Comparison of ENCODE assay signal across 8 mouse cellular contexts in genomic region chr17:46649811-46650210, GRCm38 (mm10). TPM values are rescaled to one million over a fixed set of nuclear protein-coding genes. Genes with fewer than 3 reads are reported as not detected.
DNase-seq lines count a peak whose midpoint lies in the region; ATAC-seq and TF ChIP-seq lines count a peak whose summit lies in the region.

No protein-coding gene starts in this region.

- no peaks in the 10 kb centered on the region for H3K27me3 ChIP-seq in heart, embryonic 11.5 days (ENCODE audit: control insufficient read depth, insufficient read depth, low read length)
- H3K27me3 ChIP-seq in ES-Bruce4 (ENCODE audit: control insufficient read depth, insufficient read depth, low read length, poor library complexity, severe bottlenecking) = no peaks in the 10 kb centered on the region
- no peaks in the 10 kb centered on the region for H3K27me3 ChIP-seq in heart, embryonic 16.5 days (ENCODE audit: control insufficient read depth, insufficient read depth, low read length)
- H3K27me3 ChIP-seq in liver, postnatal 0 days (ENCODE audit: insufficient read depth, low read length) = no peaks in the 10 kb centered on the region

- H3K9ac ChIP-seq in heart, embryonic 11.5 days (ENCODE audit: low read depth, low read length) = peak overlapping the region; percentile 94
- peak overlapping the region; percentile 69 for H3K9ac ChIP-seq in ES-Bruce4 (ENCODE audit: low read depth, poor library complexity, severe bottlenecking)
- peak overlapping the region; percentile 97 for H3K9ac ChIP-seq in heart, embryonic 16.5 days (ENCODE audit: low read length)
- H3K9ac ChIP-seq in liver, postnatal 0 days (replicated peaks) = peak overlapping the region; percentile 70

- H3K4me2 ChIP-seq in heart, embryonic 11.5 days = peak overlapping the region; percentile 93
- H3K4me2 ChIP-seq in heart, embryonic 16.5 days (ENCODE audit: low read depth, low read length) = peak overlapping the region; percentile 93
- H3K4me2 ChIP-seq in liver, postnatal 0 days (ENCODE audit: low read depth, low read length) = peak overlapping the region; percentile 91

- WGBS in heart, embryonic 11.5 days (ENCODE audit: insufficient replicate concordance) = 36% methylated on average over 15 of the region's 15 CpGs
- 24% methylated on average over 15 of the region's 15 CpGs for WGBS in heart, embryonic 16.5 days
- WGBS in liver, postnatal 0 days (ENCODE audit: insufficient replicate concordance) = 24% methylated on average over 15 of the region's 15 CpGs

- peaks cover 27% of the 10 kb centered on the region for H3K36me3 ChIP-seq in heart, embryonic 11.5 days (ENCODE audit: control insufficient read depth, insufficient read depth, low read length)
- peaks cover 6% of the 10 kb centered on the region; the same call in 1 of the 2 replicates for H3K36me3 ChIP-seq in ES-Bruce4 (ENCODE audit: control insufficient read depth, insufficient read depth, low read length, poor library complexity, severe bottlenecking)
- peaks cover 27% of the 10 kb centered on the region for H3K36me3 ChIP-seq in heart, embryonic 16.5 days (ENCODE audit: control insufficient read depth, insufficient read depth)
- H3K36me3 ChIP-seq in liver, postnatal 0 days (replicated peaks; ENCODE audit: insufficient read depth, low read length) = peaks cover 21% of the 10 kb centered on the region

- ATAC-seq in heart, embryonic 11.5 days (replicated peaks; ENCODE audit: insufficient number of reproducible peaks, low FRiP score, low TSS enrichment) = no peak
- ATAC-seq in heart, embryonic 16.5 days (replicated peaks; ENCODE audit: extremely low read depth, insufficient read depth, low FRiP score) = no peak
- no peak for ATAC-seq in liver, postnatal 0 days
- no peak for ATAC-seq in erythroid progenitor cell, adult 5-6 weeks (replicated peaks; ENCODE audit: low FRiP score, poor library complexity, severe bottlenecking)

- no peak for TF ChIP-seq POLR2A in ES-Bruce4 (IDR thresholded peaks at IDR 0.05; ENCODE audit: insufficient read depth, low read length)

- H3K9me3 ChIP-seq in heart, embryonic 11.5 days (replicated peaks; ENCODE audit: control insufficient read depth, low read length) = no peaks in the 10 kb centered on the region
- H3K9me3 ChIP-seq in ES-Bruce4 (replicated peaks; ENCODE audit: control insufficient read depth, insufficient read depth, low read length, poor library complexity, severe bottlenecking) = no peaks in the 10 kb centered on the region
- H3K9me3 ChIP-seq in heart, embryonic 16.5 days (replicated peaks; ENCODE audit: control insufficient read depth, low read length) = no peaks in the 10 kb centered on the region
- no peaks in the 10 kb centered on the region for H3K9me3 ChIP-seq in liver, postnatal 0 days (ENCODE audit: low read length)

- DNase-seq in heart, adult 18-20 months = no peak
- DNase-seq in liver, postnatal 0 days = no peak
- no peak for DNase-seq in embryo, embryonic 11 days
- DNase-seq in thymus, postnatal 36 days = no peak

- peaks cover 30% of the 10 kb centered on the region for H3K4me1 ChIP-seq in heart, embryonic 11.5 days (ENCODE audit: control insufficient read depth, insufficient read depth, low read length)
- no peaks in the 10 kb centered on the region for H3K4me1 ChIP-seq in ES-Bruce4 (ENCODE audit: control insufficient read depth, insufficient read depth, low read length)
- peaks cover 39% of the 10 kb centered on the region for H3K4me1 ChIP-seq in heart, embryonic 16.5 days (ENCODE audit: control insufficient read depth, insufficient read depth, low read length)
- peaks cover 29% of the 10 kb centered on the region for H3K4me1 ChIP-seq in liver, postnatal 0 days (ENCODE audit: insufficient read depth)

- TF ChIP-seq EP300 in ES-Bruce4 (IDR thresholded peaks at IDR 0.05; ENCODE audit: insufficient read depth, low read depth, low read length) = no peak
- no peak for TF ChIP-seq EP300 in liver, postnatal 0 days (IDR thresholded peaks at IDR 0.05; ENCODE audit: low read depth)

- TF ChIP-seq CTCF in ES-Bruce4 (IDR thresholded peaks at IDR 0.05; ENCODE audit: low read depth, low read length) = no peak
- no peak for TF ChIP-seq CTCF in liver, postnatal 0 days (IDR thresholded peaks at IDR 0.05; ENCODE audit: low read depth)

- peak overlapping the region; percentile 79 for H3K4me3 ChIP-seq in heart, embryonic 11.5 days (ENCODE audit: low read depth, low read length)
- H3K4me3 ChIP-seq in ES-Bruce4 (ENCODE audit: low read depth, low read length) = peak overlapping the region; percentile 60
- H3K4me3 ChIP-seq in heart, embryonic 16.5 days (ENCODE audit: low read length) = peak overlapping the region; percentile 80
- H3K4me3 ChIP-seq in liver, postnatal 0 days (ENCODE audit: low read depth, low read length) = peak overlapping the region; percentile 62

- peak overlapping the region; percentile 97 for H3K27ac ChIP-seq in heart, embryonic 11.5 days (ENCODE audit: low read depth, low read length)
- peak overlapping the region; percentile 37 for H3K27ac ChIP-seq in ES-Bruce4 (ENCODE audit: insufficient read depth, low read length)
- H3K27ac ChIP-seq in heart, embryonic 16.5 days (ENCODE audit: low read length) = peak overlapping the region; percentile 99
- peak overlapping the region; percentile 84 for H3K27ac ChIP-seq in liver, postnatal 0 days (ENCODE audit: low read depth)

RNA-seq across cellular contexts. Expression of gene Cul7, which starts 0.3 kb away (rescaled TPM):
- polyA plus RNA-seq in heart, embryonic 11.5 days (2014; fragmentation: Nextera tagmentation; extraction: Ambion mirVana) = 33.6 and 36.2 TPM in 2 replicates
- 10 to 100 TPM; 16.9 to 18.8 TPM for total RNA-seq in heart, adult 18-20 months (2021)
- polyA plus RNA-seq in ES-Bruce4 (2011; ENCODE audit: insufficient read depth, insufficient read length, low read depth, missing spikeins) = 67.1 and 74.8 TPM in 2 replicates
- 39.8 and 46.0 TPM in 2 replicates for polyA plus RNA-seq in heart, embryonic 16.5 days (2015; fragmentation: Nextera tagmentation; extraction: Ambion mirVana)
- polyA plus RNA-seq in liver, postnatal 0 days (2015; fragmentation: Nextera tagmentation; extraction: Ambion mirVana) = 5.2 and 6.2 TPM in 2 replicates
- total RNA-seq in erythroid progenitor cell, adult 5-6 weeks (2015; ENCODE audit: low replicate concordance) = 1.7 TPM in 1 of 2 replicates, not detected in the other
- 0.30 and 0.39 TPM in 2 replicates for total RNA-seq in erythroid progenitor cell, adult 5-6 weeks (2017; ENCODE audit: low replicate concordance)

RNA-seq across cellular contexts. Expression of gene Mrpl2, which starts 3.8 kb away (rescaled TPM):
- 110 and 119 TPM in 2 replicates for polyA plus RNA-seq in heart, embryonic 11.5 days (2014; fragmentation: Nextera tagmentation; extraction: Ambion mirVana)
- total RNA-seq in heart, adult 18-20 months (2021) = 100 to 1,000 TPM; 136 to 141 TPM
- 65.8 and 70.9 TPM in 2 replicates for polyA plus RNA-seq in ES-Bruce4 (2011; ENCODE audit: insufficient read depth, insufficient read length, low read depth, missing spikeins)
- 117 and 119 TPM in 2 replicates for polyA plus RNA-seq in heart, embryonic 16.5 days (2015; fragmentation: Nextera tagmentation; extraction: Ambion mirVana)
- polyA plus RNA-seq in liver, postnatal 0 days (2015; fragmentation: Nextera tagmentation; extraction: Ambion mirVana) = 75.2 and 79.3 TPM in 2 replicates
- total RNA-seq in erythroid progenitor cell, adult 5-6 weeks (2015; ENCODE audit: low replicate concordance) = 5.8 and 10.9 TPM in 2 replicates
- 12.5 and 13.3 TPM in 2 replicates for total RNA-seq in erythroid progenitor cell, adult 5-6 weeks (2017; ENCODE audit: low replicate concordance)

RNA-seq across cellular contexts. Expression of gene Klc4, which starts 4.0 kb away (rescaled TPM):
- polyA plus RNA-seq in heart, embryonic 11.5 days (2014; fragmentation: Nextera tagmentation; extraction: Ambion mirVana) = 16.5 and 18.0 TPM in 2 replicates
- total RNA-seq in heart, adult 18-20 months (2021) = 10 to 100 TPM; 25.9 to 26.8 TPM
- polyA plus RNA-seq in ES-Bruce4 (2011; ENCODE audit: insufficient read depth, insufficient read length, low read depth, missing spikeins) = 10.1 TPM in 2 replicates
- polyA plus RNA-seq in heart, embryonic 16.5 days (2015; fragmentation: Nextera tagmentation; extraction: Ambion mirVana) = 25.7 and 29.0 TPM in 2 replicates
- 10.7 and 12.6 TPM in 2 replicates for polyA plus RNA-seq in liver, postnatal 0 days (2015; fragmentation: Nextera tagmentation; extraction: Ambion mirVana)
- total RNA-seq in erythroid progenitor cell, adult 5-6 weeks (2015; ENCODE audit: low replicate concordance) = 1.3 and 2.9 TPM in 2 replicates
- 4.5 and 5.5 TPM in 2 replicates for total RNA-seq in erythroid progenitor cell, adult 5-6 weeks (2017; ENCODE audit: low replicate concordance)

RNA-seq across cellular contexts. Expression of gene Ptk7, which starts 20.5 kb away (rescaled TPM):
- 18.8 and 22.8 TPM in 2 replicates for polyA plus RNA-seq in heart, embryonic 11.5 days (2014; fragmentation: Nextera tagmentation; extraction: Ambion mirVana)
- total RNA-seq in heart, adult 18-20 months (2021) = 1 to 10 TPM; 2.0 to 2.5 TPM
- 110 and 113 TPM in 2 replicates for polyA plus RNA-seq in ES-Bruce4 (2011; ENCODE audit: insufficient read depth, insufficient read length, low read depth, missing spikeins)
- 37.6 and 46.0 TPM in 2 replicates for polyA plus RNA-seq in heart, embryonic 16.5 days (2015; fragmentation: Nextera tagmentation; extraction: Ambion mirVana)
- polyA plus RNA-seq in liver, postnatal 0 days (2015; fragmentation: Nextera tagmentation; extraction: Ambion mirVana) = 3.0 and 3.5 TPM in 2 replicates
- not detected in 2 replicates for total RNA-seq in erythroid progenitor cell, adult 5-6 weeks (2015; ENCODE audit: low replicate concordance)
- 0.30 TPM in 1 of 2 replicates, not detected in the other for total RNA-seq in erythroid progenitor cell, adult 5-6 weeks (2017; ENCODE audit: low replicate concordance)

RNA-seq across cellular contexts. Expression of gene Rrp36, which starts 24.3 kb away (rescaled TPM):
- polyA plus RNA-seq in heart, embryonic 11.5 days (2014; fragmentation: Nextera tagmentation; extraction: Ambion mirVana) = 37.0 and 40.8 TPM in 2 replicates
- 10 to 100 TPM; 13.4 to 14.2 TPM for total RNA-seq in heart, adult 18-20 months (2021)
- polyA plus RNA-seq in ES-Bruce4 (2011; ENCODE audit: insufficient read depth, insufficient read length, low read depth, missing spikeins) = 48.5 and 60.2 TPM in 2 replicates
- 39.0 and 39.7 TPM in 2 replicates for polyA plus RNA-seq in heart, embryonic 16.5 days (2015; fragmentation: Nextera tagmentation; extraction: Ambion mirVana)
- polyA plus RNA-seq in liver, postnatal 0 days (2015; fragmentation: Nextera tagmentation; extraction: Ambion mirVana) = 28.1 and 28.2 TPM in 2 replicates
- total RNA-seq in erythroid progenitor cell, adult 5-6 weeks (2015; ENCODE audit: low replicate concordance) = 2.5 TPM in 1 of 2 replicates, not detected in the other
- 8.6 and 23.7 TPM in 2 replicates for total RNA-seq in erythroid progenitor cell, adult 5-6 weeks (2017; ENCODE audit: low replicate concordance)

Comparison
In these comparisons a context has a peak if more than half of its experiments do, and no peak if none do; other contexts are left out.
1. H3K27ac ChIP-seq: peak in every context shown above with its lines; median percentile 99 in heart, embryonic 16.5 days; 97 in heart, embryonic 11.5 days; 84 in liver, postnatal 0 days; 37 in ES-Bruce4.